Mouse (Mus musculus) heart, embryonic 16.5 days (tissue): ENCODE results near the gene Slc12a1. TPM values are rescaled to one million over a fixed set of nuclear protein-coding genes. Genes with fewer than 3 reads are reported as not detected.

ENCODE experiments used
- polyA plus RNA-seq: library from polyadenylated mRNA; unstranded; fragments of >200 nt; fragmentation: Nextera tagmentation; extraction: Ambion mirVana; gene quantifications from 2 replicates; pipeline ENCODE4 v1.2.1, GENCODE M21; 2015

The Slc12a1 gene
- polyA plus RNA-seq, 1 experiment from 2014 or later: not detected

Other genes starting within 250 kb of the Slc12a1 start
- gene Slc24a5, start 84.4 kb upstream of the Slc12a1 start, polyA plus RNA-seq: 1.6 and 2.0 TPM in 2 replicates
- 47.6 and 51.4 TPM in 2 replicates for gene Myef2, start 28.8 kb upstream of the Slc12a1 start, polyA plus RNA-seq
- gene Ctxn2, start 15.8 kb upstream of the Slc12a1 start, polyA plus RNA-seq: not detected in 2 replicates
- gene Dut, start 94.7 kb downstream of the Slc12a1 start, polyA plus RNA-seq: 108 and 150 TPM in 2 replicates